Mouse (Mus musculus) left cerebral cortex, adult 6 months (tissue): ENCODE data around the gene Olfr699. TPM values are rescaled to one million over a fixed set of nuclear protein-coding genes. Genes with fewer than 3 reads are reported as not detected.

Source experiments
- long read RNA-seq, 2 experiments: library from polyadenylated mRNA; unstranded; transcript quantifications; one replicate each; pipeline ENCODE4 v2.0.0; 2019 to 2020
- polyA plus RNA-seq: library from polyadenylated mRNA; unstranded; fragments of <200 nt; fragmentation: Nextera tagmentation; gene quantifications from 2 replicates; pipeline ENCODE4 v1.2.3, GENCODE M21; 2021

Olfr699 gene
- polyA plus RNA-seq, result not detected in 2 replicates
- long read RNA-seq, experiment 1, result 0 reads
- long read RNA-seq, experiment 2, result 0 reads

DNA sequence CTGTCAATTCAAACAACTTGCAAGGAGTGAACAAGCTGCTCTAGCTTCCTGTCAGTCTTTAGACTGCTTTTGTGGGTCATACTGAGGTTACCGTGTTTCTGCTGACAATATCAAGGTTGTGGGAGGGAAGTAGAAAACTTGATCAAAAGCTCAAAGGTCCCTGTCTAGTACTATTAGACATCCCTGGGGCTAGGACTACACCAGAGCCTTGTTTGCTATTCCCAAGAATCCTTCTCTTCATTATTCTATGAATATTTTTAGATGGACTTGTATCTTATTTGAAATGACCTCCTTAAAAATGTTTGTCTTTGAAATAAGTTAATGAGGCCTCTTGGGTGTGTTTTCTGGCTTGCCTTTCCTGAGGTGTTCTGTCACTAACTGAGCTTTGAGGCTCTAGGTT, at the start of gene Olfr699:
TSS of gene Olfr699 (minus strand) at position 101 of the 400 bp plus-strand sequence.

DNA sequence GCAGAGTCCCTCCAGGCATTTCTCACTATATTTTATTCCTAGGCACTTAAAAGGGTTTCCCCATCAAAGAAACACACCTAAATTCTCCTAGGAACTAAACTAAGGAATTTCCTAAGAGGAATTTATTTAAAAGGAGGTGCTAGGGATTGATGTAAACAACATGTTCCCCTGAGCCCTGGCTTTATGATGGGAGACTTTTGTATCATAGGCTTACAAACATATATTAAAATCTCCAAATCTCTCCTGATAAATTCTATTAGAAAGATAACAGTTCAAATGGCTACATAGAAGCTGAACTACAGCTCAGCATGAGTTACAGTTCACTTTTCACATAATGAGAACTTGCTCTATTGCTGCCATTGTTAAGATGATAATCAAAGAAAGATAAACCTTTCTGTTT, 40.8 kb upstream of the Olfr699 start, which contains the start of gene Olfr702:
TSS of gene Olfr702 (minus strand) at position 101 of the 400 bp plus-strand sequence.

DNA sequence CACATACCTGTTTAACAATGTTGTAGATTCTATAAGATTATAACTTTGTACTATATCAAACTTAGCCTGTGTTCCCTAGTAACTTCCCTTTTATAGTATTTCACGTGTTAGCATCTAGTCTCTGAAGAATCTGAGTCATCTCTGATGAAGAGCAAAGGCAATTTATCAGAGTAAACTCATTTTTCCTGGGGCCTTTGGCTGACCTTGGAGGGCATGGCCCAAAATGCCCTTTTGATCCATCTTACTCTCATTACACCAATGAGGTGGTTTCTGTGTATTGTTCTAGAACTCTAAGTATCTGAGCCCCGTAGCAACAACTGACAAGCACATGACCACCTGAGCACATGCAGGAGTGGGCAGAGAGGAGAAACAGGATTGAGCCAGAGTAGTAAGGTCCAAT, 20.8 kb upstream of the Olfr699 start, which contains the start of gene Olfr701:
TSS of gene Olfr701 (plus strand) at position 301 of the 400 bp plus-strand sequence.

DNA sequence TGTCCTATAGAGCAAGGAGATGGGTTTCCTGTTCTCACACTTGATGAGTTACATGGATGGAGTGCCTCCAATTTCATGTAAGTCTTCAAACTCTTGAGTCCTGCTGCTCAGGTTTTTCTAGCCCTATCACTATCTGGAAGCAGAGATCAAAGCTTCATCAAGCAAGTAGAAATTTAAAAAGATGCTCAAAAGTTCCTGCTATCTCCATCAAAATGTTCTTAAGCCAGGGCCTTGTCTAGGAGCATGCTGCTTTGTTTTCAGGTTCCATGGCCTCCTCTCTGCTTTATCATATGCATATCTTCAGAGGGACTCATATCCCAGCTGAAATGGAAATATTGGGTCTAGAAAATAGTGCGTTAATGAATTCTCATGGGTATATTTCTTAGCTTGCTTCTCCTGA, 15.7 kb upstream of the Olfr699 start, which contains the start of gene Olfr700:
TSS of gene Olfr700 (minus strand) at position 101 of the 400 bp plus-strand sequence.

DNA sequence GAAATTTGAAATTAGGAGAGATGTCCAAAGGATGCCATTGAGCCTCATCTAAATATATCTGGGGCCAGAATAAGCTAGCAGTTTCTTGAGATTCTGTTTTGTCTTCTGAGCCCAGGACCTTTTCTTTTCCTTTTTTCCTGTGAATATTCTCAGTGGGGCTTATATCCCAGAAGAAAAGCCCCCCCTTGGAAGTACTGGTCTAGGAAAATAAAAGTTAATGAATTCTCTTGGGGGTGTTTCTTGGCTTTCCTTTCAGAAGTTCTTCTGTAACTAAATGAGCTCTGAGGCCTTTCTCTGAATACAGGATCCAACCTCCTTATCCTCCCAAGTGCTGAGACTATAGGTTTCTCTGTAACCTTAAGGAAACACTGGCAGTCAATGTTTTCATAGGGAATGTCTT, 37.7 kb downstream of the Olfr699 start, which contains the start of gene Olfr698:
TSS of gene Olfr698 (minus strand) at position 101 of the 400 bp plus-strand sequence.

DNA sequence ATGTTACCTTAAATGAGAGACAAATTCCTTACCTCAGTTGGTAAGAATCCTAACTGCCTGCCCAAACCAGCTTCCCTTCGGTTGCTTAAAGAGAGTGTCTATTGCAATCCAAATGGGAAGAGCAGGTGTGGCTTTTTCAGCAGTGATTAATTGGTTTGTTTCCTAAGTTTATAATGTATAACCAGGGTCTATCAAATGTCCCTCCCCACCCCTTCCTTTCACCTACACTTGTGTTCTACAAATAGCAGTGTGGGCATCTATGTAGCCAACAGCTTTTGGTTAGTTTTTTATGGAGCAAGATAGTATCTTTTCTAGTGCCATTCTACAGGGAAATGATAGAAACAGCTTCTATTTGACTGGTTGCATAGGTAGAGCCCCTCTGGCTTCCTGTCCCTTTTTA, 50.7 kb downstream of the Olfr699 start, which contains the start of gene Olfr697:
TSS of gene Olfr697 (minus strand) at position 101 of the 400 bp plus-strand sequence.

Other genes with a start within 250 kb of the Olfr699 start
- gene Olfr693, start 112.6 kb downstream of the Olfr699 start, polyA plus RNA-seq, result not detected in 2 replicates
- gene Olfr694, start 101.4 kb downstream of the Olfr699 start, polyA plus RNA-seq, result not detected in 2 replicates
- gene Olfr695, start 76.8 kb downstream of the Olfr699 start, polyA plus RNA-seq, result not detected in 2 replicates
- gene Olfr697, start 50.8 kb downstream of the Olfr699 start, polyA plus RNA-seq, result not detected in 2 replicates
- gene Olfr698, start 37.8 kb downstream of the Olfr699 start, polyA plus RNA-seq, result not detected in 2 replicates
- not detected in 2 replicates for gene Olfr700, start 15.6 kb upstream of the Olfr699 start, polyA plus RNA-seq
- gene Olfr701, start 20.9 kb upstream of the Olfr699 start, polyA plus RNA-seq, result not detected in 2 replicates
- gene Olfr702, start 40.7 kb upstream of the Olfr699 start, polyA plus RNA-seq, result not detected in 2 replicates
- gene Olfr703, start 50.2 kb upstream of the Olfr699 start, polyA plus RNA-seq, result not detected in 2 replicates
- gene Olfr704, start 70.0 kb upstream of the Olfr699 start, polyA plus RNA-seq, result not detected in 2 replicates
- not detected in 2 replicates for gene Olfr705, start 83.7 kb upstream of the Olfr699 start, polyA plus RNA-seq
- gene Olfr706, start 95.0 kb upstream of the Olfr699 start, polyA plus RNA-seq, result not detected in 2 replicates
- not detected in 2 replicates for gene Olfr707, start 108.0 kb upstream of the Olfr699 start, polyA plus RNA-seq
- gene Olfr1532-ps1, start 114.8 kb upstream of the Olfr699 start, polyA plus RNA-seq, result not detected in 2 replicates
- gene Olfr709-ps1, start 139.0 kb upstream of the Olfr699 start, polyA plus RNA-seq, result not detected in 2 replicates
- gene Olfr710, start 155.1 kb upstream of the Olfr699 start, polyA plus RNA-seq, result not detected in 2 replicates
- gene Olfr6, start 170.7 kb upstream of the Olfr699 start, polyA plus RNA-seq, result not detected in 2 replicates
- gene Olfr711, start 182.3 kb upstream of the Olfr699 start, polyA plus RNA-seq, result not detected in 2 replicates
- not detected in 2 replicates for gene Olfr2, start 212.9 kb upstream of the Olfr699 start, polyA plus RNA-seq
- not detected in 2 replicates for gene Olfr713, start 238.0 kb upstream of the Olfr699 start, polyA plus RNA-seq